Mouse (Mus musculus) left cerebral cortex, adult 11 months (tissue): ENCODE results near the gene Epop.
"Not testable (repeated sequence)": the region's sequence is repeated elsewhere in the genome, so short reads cannot be mapped to it uniquely, and the experiment has no call there.

Experiments
- DNase-seq: peaks from one replicate; pipeline ENCODE4 v3.0.0; 2022; ENCODE audit warnings: low spot score

Epop gene

DNA sequence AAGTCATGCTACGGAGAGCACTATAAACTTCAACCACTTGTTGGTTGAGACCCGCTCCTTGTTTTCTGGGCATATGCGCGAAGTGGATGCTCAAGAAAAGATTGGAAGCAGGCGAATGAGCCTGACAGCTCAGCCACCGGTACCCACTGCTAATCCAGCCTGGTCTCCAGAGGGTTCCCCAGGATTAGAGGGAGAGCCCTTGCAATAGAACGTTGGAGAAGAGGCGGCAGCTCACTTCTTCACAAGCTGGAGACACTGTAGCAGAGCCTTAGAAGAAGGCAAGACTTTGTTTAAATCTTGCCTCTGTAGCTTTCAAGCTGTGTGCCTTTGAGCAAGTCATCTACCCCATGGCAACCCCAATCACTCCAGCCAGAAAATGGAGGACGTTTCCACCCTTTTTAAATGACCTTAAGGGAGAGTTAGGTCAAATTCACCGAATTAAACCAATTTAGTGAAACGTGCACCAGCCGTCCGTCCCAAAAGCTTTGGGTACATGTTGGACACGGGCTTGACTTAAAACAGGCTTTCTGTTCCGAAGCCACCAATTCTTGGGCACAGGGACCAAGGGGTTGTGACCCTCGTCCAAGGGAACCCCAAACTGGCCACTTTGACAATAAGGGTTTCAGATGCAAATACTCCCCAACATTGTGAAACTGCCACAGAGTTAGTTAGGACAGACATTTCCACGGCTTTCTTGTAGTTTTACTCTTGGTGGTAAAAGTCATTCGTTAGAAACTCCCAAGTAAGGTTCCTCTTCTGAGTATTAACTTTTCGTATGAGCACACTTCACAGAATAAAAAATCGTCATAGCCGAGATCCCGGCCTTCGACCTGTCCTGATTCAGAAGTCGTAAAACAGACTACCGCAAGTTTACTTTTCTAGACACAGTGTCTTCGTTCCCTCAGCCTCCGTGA, 31.5 kb upstream of the Epop start:
- DNase-seq, result no peak

DNA sequence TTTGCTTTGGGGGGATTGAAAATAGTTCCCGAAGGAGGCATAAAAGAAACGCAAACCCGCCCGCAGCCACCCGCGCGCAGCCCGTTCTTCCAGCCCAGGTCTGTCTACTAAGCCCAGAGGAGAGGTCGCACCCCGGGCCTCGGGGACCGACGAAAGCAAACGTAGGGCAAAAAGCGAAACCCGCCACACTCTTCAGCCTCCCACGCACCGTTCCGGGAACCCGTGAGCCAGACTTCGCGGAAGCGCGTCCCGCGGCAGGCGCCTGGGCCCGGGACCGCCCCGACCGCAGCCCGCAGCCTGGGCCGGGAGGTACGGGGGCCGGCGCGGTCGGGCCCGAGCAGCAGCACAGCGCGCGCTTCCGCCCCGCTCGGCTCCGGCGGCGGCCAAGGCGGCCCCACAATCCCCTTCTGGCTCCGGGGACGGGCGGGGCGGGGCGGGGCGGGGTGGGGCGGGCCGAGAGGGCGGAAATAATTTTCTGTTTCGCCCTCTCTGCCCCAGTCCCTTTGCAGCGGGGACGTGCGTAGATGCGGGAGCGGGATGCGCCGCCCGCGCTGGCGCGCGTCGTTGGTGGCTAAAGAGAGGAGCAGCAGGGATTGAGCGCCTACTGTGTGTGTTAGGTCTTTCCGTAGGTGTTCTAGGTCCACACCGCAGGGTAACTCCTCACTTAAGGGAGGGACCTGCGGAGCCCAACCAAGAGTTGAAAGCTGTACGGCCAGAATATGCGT, 30.6 kb upstream of the Epop start:
- DNase-seq, result peak; percentile 64

DNA sequence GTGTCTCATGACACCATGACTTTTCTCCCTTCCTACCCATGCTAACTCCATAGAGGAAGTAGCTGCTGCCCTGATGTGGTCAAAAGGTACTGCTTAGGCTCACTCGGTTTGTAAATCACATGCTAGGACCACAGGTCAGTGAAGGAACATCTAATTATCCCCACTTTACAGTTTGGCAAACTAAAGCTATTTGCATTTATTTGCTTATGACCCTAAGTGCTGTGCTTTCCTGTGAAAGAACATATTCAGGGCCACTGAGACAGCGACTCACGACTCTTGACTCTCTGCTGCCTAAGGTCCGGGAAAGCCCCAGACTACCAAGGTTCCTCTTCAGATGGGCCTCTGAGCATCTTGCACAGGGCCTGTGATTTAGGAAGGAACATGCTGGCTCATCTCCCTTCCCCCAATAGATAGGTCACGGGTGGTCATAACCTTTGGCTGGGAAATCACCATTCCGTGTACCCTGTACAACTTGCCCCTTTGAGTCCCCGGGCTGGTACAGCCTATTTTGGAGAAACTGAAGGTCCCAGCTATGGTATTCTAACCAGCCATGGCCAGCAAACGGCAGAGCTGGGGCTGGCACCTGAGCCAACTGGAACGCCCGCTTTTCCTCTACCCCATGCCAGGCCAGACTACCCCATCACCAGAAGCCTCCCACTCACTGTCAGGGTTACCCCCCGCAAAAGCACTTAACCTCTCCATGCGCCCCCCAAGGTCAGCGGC, 29.9 kb upstream of the Epop start:
- no peak for DNase-seq

DNA sequence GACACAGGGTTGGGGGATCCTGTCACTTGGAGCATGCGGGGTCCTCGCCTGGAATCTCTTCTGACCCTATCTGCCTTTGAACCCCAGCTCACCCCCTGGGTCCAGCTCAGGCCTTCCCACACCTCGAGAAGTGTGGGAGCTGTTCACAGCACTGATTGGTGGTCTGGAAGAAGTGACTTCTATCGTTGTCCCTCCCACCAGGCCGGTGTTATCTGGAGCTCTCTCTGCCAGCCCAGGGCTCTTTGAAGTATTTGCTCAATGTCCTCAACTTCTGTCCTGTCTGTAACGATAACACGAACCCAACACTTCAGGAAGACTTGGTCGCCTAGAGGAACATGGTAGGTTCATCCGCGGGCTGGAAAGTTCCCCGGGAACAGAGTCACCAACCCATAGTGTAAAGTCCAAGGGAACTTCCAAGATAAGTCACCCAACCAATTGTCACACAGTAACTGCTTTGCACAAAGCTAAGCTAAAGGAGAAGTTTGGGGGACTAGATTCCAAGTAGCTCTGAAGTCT, 29.3 kb upstream of the Epop start:
- no peak for DNase-seq

DNA sequence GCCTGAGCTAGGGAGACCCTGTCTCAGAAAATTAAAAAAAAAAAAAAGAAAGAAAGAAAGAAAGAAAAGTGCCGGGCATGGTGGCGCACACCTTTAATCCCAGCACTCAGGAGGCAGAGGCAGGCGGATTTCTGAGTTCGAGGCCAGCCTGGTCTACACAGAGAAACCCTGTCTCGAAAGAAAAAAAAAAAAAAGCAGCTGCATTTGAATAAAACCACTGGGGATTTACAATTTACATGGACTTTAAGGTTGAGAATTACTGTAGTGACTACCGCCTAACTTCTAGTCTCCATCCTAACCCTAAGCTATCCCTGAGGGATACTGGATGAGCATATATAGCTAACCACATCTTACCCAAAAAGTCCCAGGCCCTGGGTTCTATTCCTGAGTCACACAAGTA, 28.5 kb upstream of the Epop start:
- DNase-seq, result not testable (repeated sequence)

DNA sequence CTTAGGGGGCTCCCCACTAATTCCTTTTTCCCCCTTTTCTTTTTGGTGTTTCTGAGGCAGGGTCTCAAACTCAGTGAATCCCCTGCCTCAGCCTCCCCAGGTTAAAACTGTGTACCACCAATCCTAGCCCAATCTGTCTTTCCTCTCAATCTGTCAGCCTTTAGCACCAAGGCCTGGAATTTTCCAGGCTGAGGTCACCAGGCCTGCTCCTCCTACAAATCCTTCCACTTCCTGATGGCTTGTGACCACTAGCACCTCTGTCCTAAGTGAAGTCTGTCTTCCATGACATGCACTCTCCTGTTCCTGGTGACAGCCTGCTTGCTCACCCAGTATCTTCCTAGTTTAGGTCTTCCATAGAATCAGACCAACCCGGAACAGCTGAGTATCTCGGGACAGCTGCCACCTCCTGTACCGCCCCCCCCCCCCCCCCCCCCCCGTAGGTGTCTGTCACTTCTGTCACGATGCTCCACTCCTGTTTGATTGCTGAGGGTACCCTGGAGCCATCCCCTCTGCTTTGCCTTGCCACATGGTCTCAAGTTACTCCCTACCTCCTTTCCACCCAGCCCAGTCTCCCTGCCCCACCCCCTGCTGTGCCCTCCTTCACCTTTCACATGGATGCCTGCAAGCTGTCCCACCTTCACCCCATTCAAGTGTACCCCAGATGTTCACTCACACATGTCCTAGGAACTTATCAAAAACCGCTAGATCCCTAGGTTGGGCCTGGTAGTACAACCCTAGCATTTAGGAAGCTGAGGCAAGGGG, 27.9 kb upstream of the Epop start:
- DNase-seq, result no peak

DNA sequence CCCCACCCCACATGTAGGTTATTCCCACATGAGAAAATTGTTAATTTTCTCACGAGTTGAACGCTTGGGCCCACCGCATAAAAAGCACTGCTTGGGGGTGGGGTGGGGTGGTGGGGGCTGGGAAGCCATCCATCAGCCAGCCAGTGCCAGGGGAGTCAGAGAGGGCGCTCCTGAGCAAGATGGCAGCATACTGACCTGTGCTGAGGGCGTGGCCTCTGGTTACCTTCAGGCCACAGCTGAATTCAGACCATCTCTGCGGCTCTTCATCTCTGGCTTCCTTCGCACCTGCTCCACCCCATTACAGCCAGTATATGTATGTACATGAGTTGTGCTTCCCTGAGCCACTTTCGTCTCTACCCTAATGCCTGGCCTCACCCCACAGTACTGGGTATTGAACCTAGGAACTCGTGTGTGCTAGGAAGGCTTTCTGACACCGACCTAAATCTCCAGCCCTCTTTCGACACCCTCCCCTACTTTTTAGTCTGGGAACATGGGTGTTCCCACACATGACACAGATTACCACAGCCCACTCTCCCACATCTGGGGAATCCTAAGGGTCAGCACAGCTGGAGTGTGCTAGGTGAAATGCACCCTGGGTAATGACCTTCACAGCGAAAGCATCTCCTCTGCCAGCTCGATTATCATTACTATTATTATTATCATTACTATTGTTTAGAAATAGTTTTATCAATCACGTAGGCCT, 26.9 kb upstream of the Epop start:
- no peak for DNase-seq

DNA sequence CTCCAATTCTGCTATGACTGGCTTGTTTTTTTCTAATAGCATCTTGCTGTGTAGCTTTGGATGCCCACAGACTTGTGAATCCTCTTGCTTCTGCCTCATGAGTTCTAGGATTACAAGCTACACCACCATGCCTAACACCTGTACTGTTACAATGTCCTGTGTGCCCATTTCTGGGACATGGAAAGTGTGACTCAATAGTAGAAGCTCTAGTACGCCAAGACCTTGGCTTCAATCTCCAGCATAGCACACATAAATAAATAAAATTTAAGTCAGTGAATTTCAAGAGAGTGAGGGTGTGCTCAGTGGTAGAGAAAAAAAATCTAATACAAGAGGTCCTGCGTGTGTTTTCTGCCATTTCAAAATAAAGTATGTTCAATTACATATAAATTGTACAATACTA, 24.7 kb upstream of the Epop start:
- no peak for DNase-seq

DNA sequence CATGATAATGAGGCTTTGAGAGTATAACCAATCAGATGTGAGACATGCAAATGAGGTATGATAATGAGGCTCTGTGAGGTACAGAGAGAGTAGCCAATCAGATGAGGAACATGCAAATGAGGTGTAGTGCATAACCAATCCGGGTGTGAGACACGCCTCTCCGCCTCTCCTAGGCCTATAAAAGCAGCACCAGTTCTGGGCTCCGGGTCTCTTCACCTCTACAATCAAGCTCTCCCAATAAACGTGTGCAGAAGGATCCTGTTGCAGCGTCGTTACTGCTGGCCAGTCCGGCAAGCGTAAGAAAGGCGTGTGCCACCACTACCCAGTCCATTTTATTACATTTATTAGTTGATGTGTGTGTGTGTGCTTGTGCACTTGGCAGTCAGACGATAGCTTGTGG, 23.9 kb upstream of the Epop start:
- not testable (repeated sequence) for DNase-seq

DNA sequence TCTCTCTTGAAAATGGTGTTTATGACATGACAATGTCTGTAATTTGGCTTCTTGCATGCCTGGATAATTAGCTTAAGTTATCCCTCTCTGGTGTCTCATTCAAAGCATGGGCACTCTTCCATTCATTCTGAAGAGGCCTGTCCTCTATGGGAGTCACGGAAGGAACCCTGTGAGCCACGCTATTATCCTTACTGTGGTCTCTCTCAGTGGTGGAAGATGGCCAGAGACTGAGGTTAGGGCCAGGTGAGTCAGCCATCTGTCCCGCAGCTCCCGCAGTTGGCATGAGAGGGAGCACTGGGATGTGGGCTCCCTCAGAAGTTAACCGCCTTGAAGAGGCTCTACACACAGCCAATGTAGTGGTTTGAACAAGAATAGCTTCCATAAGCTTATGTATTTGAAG, 20.8 kb upstream of the Epop start:
- no peak for DNase-seq

DNA sequence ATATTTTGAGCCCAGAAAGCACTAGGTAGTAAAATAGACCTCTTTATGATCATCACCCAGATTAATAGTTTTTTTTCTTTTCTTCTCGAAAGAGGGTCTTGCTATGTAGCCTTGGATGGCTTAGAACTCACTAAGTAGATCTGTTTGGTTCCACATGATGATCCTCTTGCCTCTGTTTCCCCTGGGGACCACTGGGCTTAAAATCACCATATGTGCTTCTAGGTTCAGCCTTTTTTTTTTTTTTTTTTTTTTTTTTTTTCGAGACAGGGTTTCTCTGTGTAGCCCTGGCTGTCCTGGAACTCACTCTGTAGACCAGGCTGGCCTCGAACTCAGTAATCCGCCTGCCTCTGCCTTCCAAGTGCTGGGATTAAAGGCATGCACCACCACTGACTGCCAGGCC, 19.0 kb upstream of the Epop start:
- DNase-seq, result not testable (repeated sequence)

DNA sequence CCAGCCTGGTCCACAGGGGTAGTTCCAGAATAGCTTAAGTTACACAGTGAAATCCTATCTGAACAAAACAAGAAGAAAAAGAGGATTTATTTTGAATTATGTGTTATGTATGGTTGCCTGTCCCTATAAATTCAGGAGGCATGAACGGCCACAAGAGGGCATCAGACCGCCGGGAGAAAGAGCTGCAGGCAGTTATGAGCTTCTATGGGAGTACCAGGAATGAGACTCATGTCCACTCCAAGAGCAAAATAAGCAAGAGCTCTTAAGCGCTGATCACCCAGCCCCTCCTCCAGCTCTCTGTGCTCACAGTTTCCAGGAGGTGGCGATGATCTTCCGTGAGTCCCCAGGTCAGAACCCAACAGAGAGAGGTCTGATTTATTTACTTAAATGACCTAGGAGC, 15.3 kb upstream of the Epop start:
- no peak for DNase-seq

DNA sequence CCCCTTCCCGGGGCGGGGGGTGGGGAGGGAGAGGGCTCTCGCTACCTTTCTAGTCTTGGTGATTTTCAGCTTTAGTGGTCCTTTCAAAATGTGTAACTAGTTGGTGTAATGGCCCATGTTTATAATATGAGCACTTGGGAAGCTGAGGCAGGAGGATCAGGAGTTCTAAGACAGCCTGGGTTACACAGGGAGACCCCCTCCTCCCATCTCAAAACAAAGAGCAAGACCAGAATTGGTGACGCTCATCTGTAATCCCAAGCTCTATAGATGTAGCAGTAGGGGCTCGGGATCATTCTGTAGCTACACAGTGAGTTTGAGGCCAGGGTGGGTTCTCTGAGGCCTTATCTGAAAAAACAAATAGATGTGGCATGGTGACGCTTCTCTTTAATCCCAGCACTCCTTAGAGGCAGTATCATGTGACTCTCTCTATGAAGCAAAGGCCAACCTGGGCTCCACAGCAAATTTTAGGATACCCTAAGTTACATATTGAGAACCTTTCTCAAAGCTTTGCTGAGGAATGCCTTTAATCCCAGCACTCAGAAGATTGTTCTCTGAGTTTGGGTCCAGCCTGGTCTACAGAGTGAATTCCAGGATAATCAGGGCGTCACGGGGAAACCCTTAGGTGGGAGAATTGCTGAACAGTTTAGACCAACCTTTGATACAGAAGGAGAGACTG, 14.0 kb upstream of the Epop start:
- DNase-seq, result no peak

DNA sequence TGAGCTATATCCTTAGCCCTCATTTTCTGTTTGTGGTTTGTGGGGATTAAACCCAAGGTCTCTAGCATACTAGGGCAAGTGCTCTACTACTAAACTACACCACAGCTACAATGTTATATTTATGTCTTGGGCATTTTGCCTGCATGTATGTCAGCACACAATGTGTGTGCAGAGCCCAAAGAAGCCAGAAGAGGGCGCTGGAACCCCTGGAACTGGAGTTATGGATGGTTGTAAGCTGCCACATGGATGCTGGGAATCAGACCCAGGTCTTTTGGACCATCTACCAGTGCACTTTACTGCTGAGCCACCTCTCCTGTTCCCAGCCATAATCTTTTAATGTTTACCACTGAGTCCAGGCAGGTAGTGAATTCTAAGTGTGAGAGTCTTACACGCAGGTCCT, 13.2 kb upstream of the Epop start:
- DNase-seq, result no peak

DNA sequence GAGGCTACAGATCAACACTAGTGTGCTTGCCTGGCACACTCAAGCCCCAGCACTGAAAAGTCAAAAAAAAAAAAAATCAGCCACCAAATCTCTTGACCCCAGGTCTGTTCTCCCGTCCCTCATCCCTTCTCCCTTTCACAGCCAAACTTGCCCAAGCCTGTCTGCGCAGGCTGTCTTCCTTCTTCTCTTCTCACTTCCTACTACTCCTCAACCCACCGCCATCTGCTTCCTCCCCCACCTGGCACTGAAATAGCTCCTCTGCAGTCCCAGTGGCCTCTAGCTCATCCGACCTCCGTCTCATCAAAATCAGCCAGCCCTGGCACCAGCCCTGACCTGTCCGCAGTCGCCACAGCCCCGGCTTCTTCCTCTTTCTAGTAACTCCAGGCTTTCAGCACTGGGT, 12.2 kb upstream of the Epop start:
- DNase-seq, result no peak

DNA sequence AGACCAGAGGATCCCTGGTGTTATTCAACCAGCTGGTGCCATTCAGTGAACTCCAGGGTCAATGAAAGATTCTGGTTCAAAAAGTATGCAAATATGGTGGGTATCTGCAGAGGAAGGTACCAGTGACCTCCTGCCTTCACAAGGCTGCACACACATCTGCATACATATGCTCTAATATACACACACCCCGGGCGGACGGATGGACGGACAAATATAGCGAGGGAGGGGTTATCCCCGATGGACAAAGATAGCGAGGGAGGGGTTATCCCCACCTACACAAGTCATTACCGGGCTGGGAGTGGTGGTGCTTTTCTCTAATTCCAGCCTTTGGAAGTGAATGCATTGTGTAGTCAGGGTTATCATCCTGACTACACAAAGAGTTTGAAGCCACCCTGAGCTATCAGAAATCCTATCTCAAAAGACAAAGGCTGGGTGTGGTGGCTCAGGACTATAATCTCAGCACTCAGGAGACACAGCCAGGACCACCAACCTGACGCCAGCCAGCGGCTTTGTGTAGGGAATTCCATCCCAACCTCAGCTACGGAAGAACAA, 6.0 kb upstream of the Epop start:
- no peak for DNase-seq

DNA sequence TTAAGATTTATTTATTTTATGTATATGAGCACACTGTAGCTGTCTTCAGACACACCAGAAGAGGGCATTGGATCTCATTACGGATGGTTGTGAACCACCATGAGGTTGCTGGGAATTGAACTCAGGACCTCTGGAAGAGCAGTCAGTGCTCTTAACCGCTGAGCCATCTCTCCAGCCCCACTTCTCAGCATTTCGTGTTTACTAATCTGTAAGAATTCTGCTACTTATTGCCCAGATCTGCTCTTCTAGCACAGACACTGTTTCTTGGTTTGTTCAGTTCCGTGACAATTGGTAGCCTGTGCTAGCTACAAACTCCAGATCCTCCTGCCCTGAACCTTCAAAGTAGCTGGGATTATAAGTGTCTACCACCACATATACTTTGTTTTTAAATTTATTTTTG, 2.9 kb upstream of the Epop start:
- DNase-seq, result not testable (repeated sequence)

DNA sequence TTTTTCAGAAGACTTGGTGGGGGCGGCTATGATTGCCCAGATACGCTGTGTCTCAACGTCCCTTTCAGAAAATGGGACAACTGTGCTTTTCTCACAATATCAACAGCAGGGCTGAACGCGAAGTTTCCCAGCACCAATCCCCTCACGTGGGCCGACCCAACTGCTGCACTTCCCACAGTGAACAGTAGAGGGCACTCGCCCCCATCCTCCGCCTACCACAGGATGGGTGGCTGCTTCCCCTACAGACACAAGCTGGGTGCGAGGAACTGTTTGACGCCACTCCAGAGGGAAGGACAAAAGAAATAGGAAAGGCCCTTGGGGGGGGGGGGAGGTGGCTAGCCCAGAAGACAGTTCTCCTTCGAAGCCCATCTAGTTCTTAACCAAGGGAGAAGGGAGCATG, 2.4 kb upstream of the Epop start:
- DNase-seq, result peak; percentile 71

DNA sequence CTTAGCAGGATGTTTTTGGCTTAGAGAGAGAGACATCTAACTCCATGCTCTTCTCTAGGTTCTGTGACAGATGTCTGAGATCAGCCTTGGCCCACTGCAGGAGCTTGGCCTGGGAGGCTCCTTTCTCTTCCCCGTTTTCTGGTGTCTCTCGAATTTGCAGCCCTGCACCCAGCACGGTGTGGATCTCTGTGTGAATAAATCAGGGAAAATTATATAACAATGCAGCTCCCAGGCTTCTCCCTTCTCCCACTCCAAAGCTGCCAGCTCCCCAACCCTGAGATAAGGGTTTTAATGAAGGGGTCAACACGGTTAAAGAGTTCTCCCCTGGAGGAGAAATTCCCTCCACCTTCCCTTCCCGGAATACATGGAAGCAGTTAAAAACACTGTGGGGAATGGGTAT, 2.0 kb upstream of the Epop start:
- no peak for DNase-seq

DNA sequence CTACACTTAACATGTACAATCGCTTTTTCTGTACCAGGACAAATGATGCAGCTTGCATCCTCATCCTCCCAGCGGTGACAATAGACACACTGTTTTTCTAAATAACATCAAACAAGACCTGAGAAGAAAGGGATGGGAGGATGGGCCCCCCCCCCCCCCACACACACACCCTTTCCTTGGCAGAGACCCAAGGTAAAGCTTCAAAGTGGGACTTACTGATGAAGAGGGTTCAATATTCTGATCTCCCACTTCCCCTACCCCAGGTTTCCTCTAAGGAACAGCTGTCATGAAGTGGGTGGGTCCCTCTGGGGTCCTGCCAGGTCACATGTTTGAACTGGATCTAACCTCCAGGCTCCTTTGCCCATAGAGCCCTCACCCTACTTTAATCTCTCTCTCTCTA, 1.5 kb upstream of the Epop start:
- DNase-seq, result no peak
